Mouse (Mus musculus) ovary, postnatal 10 days (tissue): ENCODE results near the gene Ap3d1.

Source experiments
- DNase-seq: peaks from one replicate; pipeline ENCODE4 v3.0.0; 2022; ENCODE audit warnings: low spot score

Gene Ap3d1

DNA sequence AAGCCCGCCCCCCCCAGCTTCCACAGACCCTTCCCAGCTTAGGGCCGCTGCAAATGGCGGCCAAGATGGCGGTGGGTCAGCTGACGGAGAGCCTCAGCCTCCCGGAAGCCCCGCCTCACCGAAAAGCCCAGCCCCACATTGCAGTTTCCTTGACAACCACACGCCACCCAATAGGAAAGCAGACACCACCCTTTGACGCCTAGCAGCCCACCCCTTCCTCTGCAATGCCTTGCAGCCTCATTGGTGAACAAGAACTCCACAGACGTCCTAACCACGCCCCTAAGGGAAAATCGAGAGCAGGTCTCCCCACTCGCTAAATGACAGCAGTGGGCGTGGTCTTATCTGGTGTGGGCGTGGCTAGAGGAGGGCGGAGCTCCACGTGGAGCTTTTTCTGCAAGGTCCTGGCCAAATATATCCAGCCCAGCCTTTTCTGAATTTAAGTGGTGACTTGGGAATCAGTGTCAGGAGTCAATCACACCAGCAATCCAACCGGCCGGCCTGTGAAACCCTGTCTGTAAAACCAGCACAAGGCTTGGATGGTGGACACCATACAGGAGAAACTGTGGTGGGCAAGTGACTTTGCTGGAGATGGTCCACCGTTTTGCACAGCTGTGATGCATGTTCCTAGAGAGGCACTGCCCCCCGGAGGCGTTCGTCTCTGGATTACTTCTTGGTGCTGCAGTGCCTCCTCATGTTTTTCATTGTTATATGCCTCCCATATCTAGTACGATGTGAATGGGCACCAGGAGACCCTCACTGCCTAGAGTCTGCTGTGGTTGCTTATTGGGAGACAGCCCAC lies at the start of gene Ap3d1:
Gene Ap3d1 (minus strand): TSS at position 85 of the 799 bp plus-strand sequence.
- DNase-seq, result peak; percentile 86

DNA sequence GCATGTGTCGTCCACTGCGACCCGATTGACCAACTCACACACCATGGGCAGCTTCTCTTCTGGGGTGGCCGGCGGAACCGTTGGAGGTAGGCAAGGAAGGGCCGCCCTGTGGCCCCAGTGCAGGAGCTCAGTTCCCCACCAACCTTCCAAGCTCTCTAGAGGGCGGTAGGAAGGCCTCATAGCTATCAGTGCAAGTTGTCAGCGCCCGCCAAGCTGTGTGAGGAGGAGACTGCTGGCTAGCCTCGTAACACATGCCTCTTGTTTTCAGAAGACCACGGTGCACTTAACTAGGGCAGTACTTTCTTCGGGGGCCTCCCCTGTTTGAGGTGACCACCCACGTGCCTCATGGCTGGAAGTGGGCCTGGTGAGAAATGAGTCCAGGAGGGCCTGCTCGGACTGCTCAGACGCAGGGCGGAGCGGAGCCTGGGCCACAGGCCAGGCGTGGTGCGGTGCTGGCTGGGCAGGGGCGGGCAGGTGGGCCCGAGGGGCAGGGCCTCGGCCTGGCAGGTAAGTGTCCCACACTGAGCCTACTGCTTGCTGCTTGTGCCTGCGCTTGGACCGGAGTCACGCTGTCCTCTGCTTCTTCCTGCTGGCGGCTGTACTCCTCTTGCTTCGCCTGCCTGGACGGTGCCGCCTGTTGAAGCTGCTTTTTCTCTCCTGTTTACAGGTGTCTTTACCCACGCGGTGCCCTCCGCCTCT lies 49.6 kb upstream of the Ap3d1 start:
- no peak for DNase-seq

GRCm38 (mm10) chr10:80790761-80791404 lies 48.8 kb upstream of the Ap3d1 start:
- DNase-seq, result no peak

DNA sequence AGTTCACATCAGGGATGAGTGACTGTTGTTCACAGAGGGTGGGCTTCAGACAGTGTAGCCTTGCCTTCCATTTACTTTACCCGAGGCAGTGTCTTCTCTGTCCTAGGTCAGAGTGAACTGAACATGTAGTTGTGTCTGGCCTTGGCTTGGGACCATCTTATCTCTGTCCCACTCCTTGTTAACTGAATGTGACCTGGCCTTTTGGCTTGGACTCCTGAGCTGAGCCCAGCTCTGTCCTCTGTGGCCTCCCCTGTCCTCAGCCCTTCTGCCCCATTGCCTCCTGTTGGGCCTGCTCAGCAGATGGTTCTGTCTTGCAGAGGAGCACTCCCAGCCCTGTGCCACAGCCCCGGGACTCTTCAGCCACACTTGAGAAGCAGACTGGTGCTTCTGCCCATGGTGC lies 45.5 kb upstream of the Ap3d1 start:
- DNase-seq, result no peak

DNA sequence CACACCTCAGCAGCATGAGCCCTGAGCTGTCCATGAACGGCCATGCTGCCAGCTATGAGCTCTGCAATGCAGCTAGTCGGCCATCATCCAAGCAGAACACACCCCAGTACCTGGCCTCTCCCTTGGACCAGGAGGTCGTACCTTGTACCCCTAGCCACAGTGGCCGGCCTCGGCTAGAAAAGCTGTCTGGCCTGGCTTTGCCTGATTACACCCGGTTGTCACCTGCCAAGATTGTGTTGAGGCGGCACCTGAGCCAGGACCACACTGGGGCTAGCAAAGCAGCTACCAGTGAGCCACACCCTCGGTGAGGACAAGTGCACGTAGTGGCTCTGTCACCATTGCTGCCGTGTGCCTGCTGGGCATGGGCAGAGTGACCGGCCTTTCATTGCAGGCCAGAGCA lies 43.9 kb upstream of the Ap3d1 start:
- DNase-seq, result no peak

DNA sequence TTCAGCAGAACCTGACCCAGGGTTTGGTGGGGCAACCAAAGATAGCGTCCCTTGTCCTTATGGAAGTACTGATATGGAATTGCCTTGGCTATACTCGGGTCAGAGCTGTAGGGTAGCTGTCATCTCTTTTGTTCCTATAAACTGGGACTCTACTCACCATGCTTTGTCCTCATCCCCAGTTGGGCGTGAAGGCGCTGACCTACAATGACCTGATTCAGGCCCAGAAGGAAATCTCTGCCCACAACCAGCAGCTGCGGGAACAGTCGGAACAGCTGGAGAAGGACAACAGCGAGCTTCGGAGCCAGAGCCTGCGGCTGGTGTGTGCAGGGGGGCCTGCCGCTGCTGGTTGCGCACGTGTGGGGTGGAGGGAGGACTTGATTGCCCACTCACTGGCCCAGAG lies 42.8 kb upstream of the Ap3d1 start:
- no peak for DNase-seq

DNA sequence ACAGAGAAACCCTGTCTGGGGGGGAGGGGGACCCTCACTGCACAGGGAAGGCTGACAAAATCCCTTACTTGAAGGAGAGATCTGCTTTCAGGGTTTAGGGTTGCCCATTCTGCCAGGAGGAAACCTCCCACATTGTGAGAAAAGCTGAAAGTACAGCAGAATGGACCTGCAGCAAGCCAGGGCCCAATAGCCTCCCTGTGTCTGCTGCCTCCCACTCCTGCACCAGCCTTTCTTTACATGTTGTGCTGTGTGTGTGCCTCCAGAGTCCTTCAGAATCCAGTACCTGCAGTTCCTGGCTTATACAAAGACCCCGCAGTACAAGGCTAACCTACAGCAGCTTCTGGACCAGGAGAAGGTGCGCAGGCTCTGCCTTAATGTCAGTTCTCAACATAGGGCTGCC lies 42.2 kb upstream of the Ap3d1 start:
- no peak for DNase-seq

- no peak for DNase-seq
Observed at GRCm38 (mm10) chr10:80779565-80779964, 37.5 kb upstream of the Ap3d1 start.

GRCm38 (mm10) chr10:80777123-80777522 lies 35.1 kb upstream of the Ap3d1 start:
- no peak for DNase-seq

GRCm38 (mm10) chr10:80776358-80776869 lies 34.4 kb upstream of the Ap3d1 start:
- no peak for DNase-seq

DNA sequence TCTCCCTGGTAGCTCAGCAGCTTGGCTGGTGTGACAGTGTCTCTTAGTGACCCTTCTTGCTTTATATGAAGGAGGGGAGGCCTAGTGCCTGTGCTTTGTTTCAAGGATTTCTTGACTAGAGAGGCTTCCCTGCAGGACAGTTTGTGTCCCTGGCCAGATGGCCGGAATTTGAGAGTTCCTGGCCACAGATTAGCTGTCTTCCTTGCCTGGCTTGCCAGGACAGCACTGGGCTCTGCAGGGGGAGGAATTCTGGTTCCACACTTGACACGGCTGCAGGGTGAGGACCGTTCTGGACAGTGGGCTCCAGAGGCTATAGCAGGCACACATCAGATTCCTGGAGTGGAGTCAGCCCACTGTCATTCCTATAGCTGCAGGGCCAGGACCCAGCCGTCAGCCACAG lies 33.7 kb upstream of the Ap3d1 start:
- no peak for DNase-seq

DNA sequence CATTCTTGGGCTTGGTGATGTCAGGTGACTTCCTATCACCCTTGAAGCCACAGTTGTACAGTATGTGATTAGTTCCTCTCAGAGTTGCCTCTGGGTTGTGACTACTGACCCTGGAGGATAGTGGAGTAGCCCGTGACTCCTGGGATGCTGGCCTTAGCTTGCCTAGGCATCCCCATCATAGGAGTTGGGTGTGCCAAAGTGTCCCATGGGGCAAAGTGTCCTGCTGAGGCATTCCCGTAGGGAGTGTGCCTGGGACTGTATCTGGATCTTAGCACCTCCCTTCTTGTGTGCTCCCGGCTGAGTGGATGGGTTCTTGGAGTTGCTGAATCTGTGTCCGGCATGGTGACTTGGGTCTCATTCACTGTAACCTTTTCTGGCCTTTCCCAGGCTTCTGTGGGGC lies 32.9 kb upstream of the Ap3d1 start:
- DNase-seq, result no peak

GRCm38 (mm10) chr10:80774549-80774948 lies 32.5 kb upstream of the Ap3d1 start:
- DNase-seq, result peak; percentile 45

DNA sequence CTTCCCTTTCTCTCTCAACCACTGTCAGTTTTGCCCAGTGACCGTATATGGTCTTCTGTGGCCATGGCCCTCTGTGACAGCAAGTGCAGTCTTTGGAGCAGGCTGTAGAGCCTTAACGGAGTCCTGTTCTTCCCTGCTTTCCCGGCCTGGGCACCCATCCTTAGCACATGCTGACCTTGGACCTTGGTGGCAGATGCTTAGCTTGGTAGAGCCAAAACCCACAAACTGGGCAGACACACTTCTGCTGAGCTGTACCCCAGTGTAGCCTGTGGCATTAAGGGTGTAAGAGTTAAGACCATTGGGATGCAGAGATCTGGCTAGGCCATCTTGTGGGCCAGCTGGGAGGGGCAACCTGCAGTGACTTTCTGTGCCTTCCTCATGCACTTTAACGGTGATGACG lies 31.8 kb upstream of the Ap3d1 start:
- DNase-seq, result no peak

DNA sequence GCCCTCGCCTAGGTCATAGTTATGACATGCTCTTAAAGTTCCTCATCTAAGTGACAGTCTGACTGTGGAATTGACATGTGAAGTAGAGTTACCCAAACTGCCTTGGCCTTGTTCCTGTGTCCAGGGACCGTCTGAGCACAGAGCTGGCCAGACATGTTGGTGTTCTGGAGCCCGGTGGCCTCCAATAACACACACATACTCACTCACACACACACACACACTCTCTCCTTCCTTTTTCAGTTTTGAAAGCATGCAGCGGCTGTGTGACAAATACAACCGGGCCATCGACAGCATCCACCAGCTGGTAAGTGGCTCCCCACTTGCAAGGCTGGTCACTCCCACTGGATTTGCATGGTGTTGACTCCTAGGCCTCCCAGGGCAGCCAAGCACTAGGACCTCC lies 26.3 kb upstream of the Ap3d1 start:
- no peak for DNase-seq

GRCm38 (mm10) chr10:80766161-80766815 lies 24.2 kb upstream of the Ap3d1 start:
- no peak for DNase-seq

GRCm38 (mm10) chr10:80765746-80766145 lies 23.7 kb upstream of the Ap3d1 start:
- DNase-seq, result no peak

DNA sequence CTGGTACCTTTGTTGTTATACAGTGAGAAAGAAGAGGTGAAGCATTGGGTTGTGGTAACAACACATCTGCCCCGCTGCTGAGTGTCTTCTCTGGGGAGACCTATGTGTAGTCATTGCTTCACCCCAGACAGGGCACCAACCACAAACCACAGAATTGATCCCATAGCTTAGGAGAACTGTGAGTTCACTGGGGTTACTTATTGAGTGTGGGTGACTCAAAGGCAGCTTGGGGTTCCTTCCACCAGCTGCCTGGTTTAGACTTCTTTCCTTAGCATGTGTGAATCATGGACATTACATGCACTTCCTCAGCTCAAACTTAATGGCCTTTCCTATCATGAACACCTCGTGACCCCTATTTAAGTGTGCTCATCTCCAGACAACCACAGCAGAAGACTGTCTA lies 21.4 kb upstream of the Ap3d1 start:
- no peak for DNase-seq

GRCm38 (mm10) chr10:80761821-80762220 lies 19.8 kb upstream of the Ap3d1 start:
- DNase-seq, result no peak

- no peak for DNase-seq
Observed at GRCm38 (mm10) chr10:80760596-80761524, 18.8 kb upstream of the Ap3d1 start.

DNA sequence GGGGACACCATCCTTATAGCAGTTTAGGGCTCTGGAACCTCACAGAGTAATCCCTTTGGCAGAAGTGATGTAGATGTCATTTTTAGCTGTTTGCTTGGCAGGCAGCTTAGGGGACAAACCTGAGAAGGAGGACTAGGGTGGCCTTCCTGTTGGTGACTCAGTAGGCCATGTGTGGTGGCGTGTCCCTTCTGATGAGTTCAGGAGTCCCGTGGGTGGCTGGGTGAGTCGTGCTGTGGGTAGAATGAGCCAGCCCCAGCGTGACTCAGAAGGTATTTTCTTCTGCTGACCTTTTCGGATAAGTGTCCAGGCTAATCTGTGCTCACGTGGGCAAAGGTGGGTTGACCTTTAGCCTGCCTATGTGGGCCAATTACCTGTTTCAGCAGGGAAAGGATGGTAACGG lies 16.6 kb upstream of the Ap3d1 start:
- DNase-seq, result no peak
